In the genomic region with DNA sequence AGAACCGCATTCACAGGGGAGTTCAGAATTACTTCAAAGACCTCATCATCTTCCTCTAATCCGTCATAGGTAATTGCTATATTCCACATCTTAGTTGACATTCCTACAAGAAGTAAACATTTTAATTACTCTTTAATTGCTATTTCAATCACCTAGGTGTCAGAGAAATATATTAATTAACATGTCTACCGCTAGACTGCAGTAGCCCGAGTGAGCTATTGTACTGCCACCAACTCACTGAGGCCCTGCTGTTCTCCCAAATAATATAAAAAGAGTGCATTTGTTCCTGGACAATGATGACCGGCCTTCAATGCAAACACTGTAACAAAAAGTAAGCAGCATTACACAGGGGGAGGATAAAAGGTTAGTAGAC, we compare ENCODE assay signal across 18 mouse cellular contexts. TPM values are rescaled to one million over a fixed set of nuclear protein-coding genes. Genes with fewer than 3 reads are reported as not detected.
DNase-seq lines count a peak whose midpoint lies in the region; ATAC-seq and TF ChIP-seq lines count a peak whose summit lies in the region.
"Had no signal": no experiment of that assay in that cellular context is flagged by ENCODE, and none has a peak within 500 bp of the region (broad histone marks: within the 10 kb centered on the region; RNA-seq: fewer than 3 reads in every experiment).

No protein-coding gene starts in this region.

- peaks cover 38% of the 10 kb centered on the region for H3K4me1 ChIP-seq in forebrain, embryonic 12.5 days
- peaks cover 39% of the 10 kb centered on the region for H3K4me1 ChIP-seq in hindbrain, embryonic 13.5 days (replicated peaks)
- H3K4me1 ChIP-seq in midbrain, embryonic 16.5 days (ENCODE audit: control insufficient read depth, insufficient read depth, low read length), result peaks cover 12% of the 10 kb centered on the region
- H3K4me1 ChIP-seq: liver, embryonic 15.5 days had no signal

- intact Hi-C loops in gastrocnemius, adult 2 months (cut with DNase I), result no loop called here

- H3K27me3 ChIP-seq in forebrain, embryonic 12.5 days, result no peaks in the 10 kb centered on the region
- H3K27me3 ChIP-seq in hindbrain, embryonic 13.5 days, result peaks cover 2% of the 10 kb centered on the region; the same call in 1 of the 2 replicates
- no peaks in the 10 kb centered on the region for H3K27me3 ChIP-seq in midbrain, embryonic 16.5 days (ENCODE audit: control insufficient read depth, insufficient read depth, low read depth, low read length)
- H3K27me3 ChIP-seq: heart, embryonic 13.5 days; limb, embryonic 13.5 days; liver, embryonic 15.5 days had no signal

- WGBS in forebrain, embryonic 12.5 days, result 12% methylated on average over 5 of the region's 5 CpGs
- 11% methylated on average over 5 of the region's 5 CpGs for WGBS in hindbrain, embryonic 13.5 days
- 10% methylated on average over 5 of the region's 5 CpGs for WGBS in midbrain, embryonic 16.5 days

- H3K36me3 ChIP-seq in forebrain, embryonic 12.5 days (replicated peaks), result no peaks in the 10 kb centered on the region
- H3K36me3 ChIP-seq in hindbrain, embryonic 13.5 days, result no peaks in the 10 kb centered on the region
- H3K36me3 ChIP-seq in midbrain, embryonic 16.5 days (ENCODE audit: control insufficient read depth, insufficient read depth, low read length), result no peaks in the 10 kb centered on the region
- H3K36me3 ChIP-seq: limb, embryonic 13.5 days; liver, embryonic 15.5 days had no signal

- no peak for DNase-seq in gastrocnemius, adult 2 months
- no peak for DNase-seq in gastrocnemius, adult 18-20 months (ENCODE audit: low spot score)
- no peak for DNase-seq in right cerebral cortex, postnatal 10 days (ENCODE audit: low spot score in 2 of 2)
- DNase-seq in ovary, postnatal 14 days (ENCODE audit: low spot score), result no peak
- DNase-seq in adrenal gland, adult (ENCODE audit: inconsistent age in 2 of 2, low spot score in 1 of 2), result no peak
- DNase-seq: cerebellum, adult 11 months; kidney, adult 8-10 months had no signal

- H3K27ac ChIP-seq in gastrocnemius, adult 2 months, result no peak overlapping the region
- H3K27ac ChIP-seq in forebrain, embryonic 12.5 days, result peak overlapping the region; percentile 90
- H3K27ac ChIP-seq in hindbrain, embryonic 13.5 days, result peak overlapping the region; percentile 49
- peak overlapping the region; percentile 54 for H3K27ac ChIP-seq in midbrain, embryonic 16.5 days (ENCODE audit: low read length)
- H3K27ac ChIP-seq: limb, embryonic 13.5 days; liver, embryonic 15.5 days had no signal

- ATAC-seq in forebrain, embryonic 12.5 days (ENCODE audit: low FRiP score), result peak; percentile 79; the same call in 1 of the 2 replicates
- peak; percentile 65 for ATAC-seq in hindbrain, embryonic 13.5 days (ENCODE audit: low FRiP score)
- ATAC-seq in midbrain, embryonic 16.5 days, result peak; percentile 70

- TF ChIP-seq CTCF in gastrocnemius, adult 2 months (IDR thresholded peaks at IDR 0.05), result no peak

- H3K9me3 ChIP-seq in forebrain, embryonic 12.5 days, result no peaks in the 10 kb centered on the region
- no peaks in the 10 kb centered on the region for H3K9me3 ChIP-seq in hindbrain, embryonic 13.5 days
- no peaks in the 10 kb centered on the region for H3K9me3 ChIP-seq in midbrain, embryonic 16.5 days (replicated peaks; ENCODE audit: control insufficient read depth, low read length, poor library complexity, severe bottlenecking)
- H3K9me3 ChIP-seq: heart, embryonic 13.5 days; limb, embryonic 13.5 days; liver, embryonic 15.5 days had no signal

- H3K9ac ChIP-seq in forebrain, embryonic 12.5 days, result 0 out of 2 replicates have a peak overlapping the region, but pooled peaks have one; percentile 12
- 0 out of 2 replicates have a peak overlapping the region, but pooled peaks have one; percentile 3 for H3K9ac ChIP-seq in hindbrain, embryonic 13.5 days
- H3K9ac ChIP-seq in midbrain, embryonic 16.5 days (ENCODE audit: low read depth, low read length), result 0 out of 2 replicates have a peak overlapping the region, but pooled peaks have one; percentile 3
- H3K9ac ChIP-seq: heart, embryonic 13.5 days; limb, embryonic 13.5 days; liver, embryonic 15.5 days had no signal

- peak overlapping the region; percentile 45 for H3K4me2 ChIP-seq in forebrain, embryonic 12.5 days
- H3K4me2 ChIP-seq in hindbrain, embryonic 13.5 days, result peak overlapping the region; percentile 40
- H3K4me2 ChIP-seq in midbrain, embryonic 16.5 days (ENCODE audit: low read length), result peak overlapping the region; percentile 45
- H3K4me2 ChIP-seq: liver, embryonic 15.5 days had no signal

- H3K4me3 ChIP-seq in gastrocnemius, adult 2 months, result peak overlapping the region; percentile 64
- no peak overlapping the region for H3K4me3 ChIP-seq in forebrain, embryonic 12.5 days (replicated peaks)
- 0 out of 2 replicates have a peak overlapping the region, but pooled peaks have one; percentile 11 for H3K4me3 ChIP-seq in hindbrain, embryonic 13.5 days
- peak overlapping the region; percentile 3; the same call in 1 of the 2 replicates for H3K4me3 ChIP-seq in midbrain, embryonic 16.5 days (ENCODE audit: low read depth, low read length)
- H3K4me3 ChIP-seq: heart, embryonic 13.5 days; limb, embryonic 13.5 days; liver, embryonic 15.5 days had no signal

RNA-seq across cellular contexts. Expression of gene Cer1, which starts 31.7 kb away (rescaled TPM):
- not detected for total RNA-seq in gastrocnemius, adult 2 months (2021)
- total RNA-seq in gastrocnemius, adult 18-20 months (2021), result not detected
- polyA plus RNA-seq in forebrain, embryonic 12.5 days (2016; fragmentation: Nextera tagmentation; extraction: Ambion mirVana), result 0.12 TPM in 1 of 2 replicates, not detected in the other
- polyA plus RNA-seq in hindbrain, embryonic 13.5 days (2015; fragmentation: Nextera tagmentation; extraction: Ambion mirVana), result 0.14 TPM in 1 of 2 replicates, not detected in the other
- polyA plus RNA-seq in midbrain, embryonic 16.5 days (2015; fragmentation: Nextera tagmentation; extraction: Ambion mirVana), result not detected in 2 replicates
- total RNA-seq: adrenal gland, adult 18-20 months; common myeloid progenitor, adult 5-6 weeks; hematopoietic stem cell, adult 5-6 weeks had no signal
- polyA plus RNA-seq: gonadal fat pad, adult 2 months; large intestine, adult 2 months; liver, embryonic 15.5 days had no signal

RNA-seq across cellular contexts. Expression of gene Zdhhc21, which starts 56.9 kb away (rescaled TPM):
- 10 to 100 TPM; 10.9 to 13.9 TPM for total RNA-seq in gastrocnemius, adult 2 months (2021)
- total RNA-seq in gastrocnemius, adult 18-20 months (2021), result 10 to 100 TPM; 10.7 to 11.1 TPM
- 22.1 and 22.6 TPM in 2 replicates for polyA plus RNA-seq in forebrain, embryonic 12.5 days (2016; fragmentation: Nextera tagmentation; extraction: Ambion mirVana)
- polyA plus RNA-seq in hindbrain, embryonic 13.5 days (2015; fragmentation: Nextera tagmentation; extraction: Ambion mirVana), result 14.7 and 17.1 TPM in 2 replicates
- polyA plus RNA-seq in midbrain, embryonic 16.5 days (2015; fragmentation: Nextera tagmentation; extraction: Ambion mirVana), result 19.2 and 21.6 TPM in 2 replicates
